Mouse (Mus musculus): ENCODE results near the gene Egfl7. TPM values are rescaled to one million over a fixed set of nuclear protein-coding genes. Genes with fewer than 3 reads are reported as not detected.

Gene Egfl7
- polyA plus RNA-seq (2015; fragmentation: Illumina TruSeq; extraction: RNeasy Lipid Tissue Mini Kit (QIAGEN cat#74804); ENCODE audit: insufficient read depth, low read depth, low replicate concordance), result 141 TPM

DNA sequence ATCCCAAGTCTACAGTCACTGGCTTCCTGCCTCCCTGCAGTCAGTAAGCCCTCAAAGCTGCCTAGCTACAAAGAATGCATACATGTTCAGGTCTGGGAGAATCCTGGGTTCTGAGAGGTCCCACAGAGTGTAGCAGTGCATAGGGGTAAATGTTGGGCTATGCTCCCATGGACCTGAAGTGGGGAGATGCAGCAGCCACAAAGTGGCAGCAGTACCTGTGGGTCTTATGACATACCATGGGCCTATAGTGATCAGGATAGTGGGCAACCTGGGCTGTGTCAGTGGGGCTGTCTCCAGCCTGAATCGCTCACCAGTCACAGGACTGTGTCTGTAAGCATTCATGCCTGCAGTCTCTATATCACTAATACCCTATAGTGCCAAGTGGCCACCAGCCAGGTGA lies at the start of gene Egfl7:
TSS of gene Egfl7 (plus strand) at position 301 of the 400 bp plus-strand sequence.

DNA sequence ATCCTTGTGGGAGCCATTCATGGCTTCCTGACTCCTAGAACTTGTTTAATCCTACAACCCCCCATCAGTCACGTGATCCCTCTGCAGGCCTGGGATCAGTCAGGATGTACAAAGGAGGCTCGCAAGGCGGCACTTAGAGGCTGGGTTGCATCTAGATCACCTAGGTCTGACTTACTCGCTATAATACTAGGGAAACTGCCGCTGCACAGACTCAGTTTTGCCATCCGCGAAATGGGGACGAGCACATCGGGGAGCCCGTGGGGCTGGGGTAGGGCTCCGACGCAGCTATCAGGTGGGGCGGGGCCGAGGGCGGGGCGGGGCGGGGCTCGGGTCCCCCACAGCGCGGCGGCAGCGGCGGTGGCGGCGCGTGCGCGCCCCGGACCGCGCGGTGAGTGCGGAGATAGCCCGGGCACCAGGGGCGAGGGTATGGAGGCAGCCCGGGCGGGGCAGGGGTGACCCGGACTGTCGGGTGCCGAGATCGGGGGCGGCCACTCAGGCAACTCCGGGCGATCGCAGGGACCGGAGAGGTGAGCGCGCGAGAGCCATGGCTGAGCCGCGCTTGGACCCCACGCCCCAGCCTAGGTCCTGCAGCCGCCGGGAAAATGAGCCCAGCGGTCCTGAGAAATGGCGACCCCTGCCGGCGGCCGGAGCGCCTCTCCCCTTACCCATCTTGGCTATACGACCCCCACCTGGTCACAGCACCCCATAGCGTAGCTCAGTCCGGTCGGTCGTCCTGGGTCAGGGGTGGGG lies 6.7 kb downstream of the Egfl7 start, which contains the start of gene Gm20532:
TSS of gene Gm20532 (plus strand) at position 346 of the 750 bp plus-strand sequence.

DNA sequence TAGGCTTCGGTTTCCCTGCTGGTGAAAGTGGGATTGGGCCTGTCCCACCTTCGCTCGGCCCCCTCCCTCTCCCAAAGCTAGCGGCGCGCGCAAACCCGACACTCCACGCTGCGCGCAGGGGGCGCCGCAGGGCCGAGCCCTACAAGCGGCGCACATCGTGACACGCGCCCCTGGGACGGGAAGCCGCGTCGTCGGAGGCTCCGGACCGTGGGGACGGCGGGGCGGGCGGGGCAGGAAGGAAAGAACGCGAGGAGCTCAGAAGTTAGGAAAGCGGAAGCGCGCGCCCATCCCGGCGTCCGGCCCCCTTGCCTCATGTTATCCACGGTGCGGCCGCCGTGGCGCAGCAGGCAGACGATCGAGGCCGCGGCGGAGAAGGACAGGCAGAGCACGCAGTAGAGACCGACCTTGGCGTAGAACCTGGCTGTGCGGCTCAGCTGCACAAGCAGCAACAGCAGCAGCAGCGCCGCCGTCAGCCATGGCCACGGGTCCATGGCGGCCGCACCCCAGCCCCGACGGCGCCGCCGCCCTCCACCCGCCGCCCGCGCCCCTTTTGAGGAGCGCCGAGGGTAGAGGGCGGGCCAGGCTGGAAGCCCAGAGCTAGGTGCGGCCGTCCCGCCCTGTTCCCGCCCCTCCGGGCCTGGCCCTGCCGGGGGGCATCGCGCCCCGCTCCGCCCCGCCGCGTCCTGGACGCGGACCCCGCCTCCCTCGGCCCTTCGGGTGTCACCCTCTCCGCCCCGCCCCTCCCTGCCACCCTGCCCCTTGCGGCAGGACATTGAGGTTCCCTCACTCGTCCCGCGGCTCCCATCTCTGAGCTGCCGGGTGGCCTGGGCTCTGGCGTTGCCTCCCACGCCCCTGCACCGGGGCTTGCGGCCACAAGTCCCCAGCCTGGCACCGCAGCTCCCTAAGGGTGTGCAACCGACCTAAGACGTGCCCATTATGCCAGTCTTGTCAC lies 24.2 kb downstream of the Egfl7 start, which contains the start of gene Agpat2:
TSS of gene Agpat2 (minus strand) at position 698 of the 952 bp plus-strand sequence.

DNA sequence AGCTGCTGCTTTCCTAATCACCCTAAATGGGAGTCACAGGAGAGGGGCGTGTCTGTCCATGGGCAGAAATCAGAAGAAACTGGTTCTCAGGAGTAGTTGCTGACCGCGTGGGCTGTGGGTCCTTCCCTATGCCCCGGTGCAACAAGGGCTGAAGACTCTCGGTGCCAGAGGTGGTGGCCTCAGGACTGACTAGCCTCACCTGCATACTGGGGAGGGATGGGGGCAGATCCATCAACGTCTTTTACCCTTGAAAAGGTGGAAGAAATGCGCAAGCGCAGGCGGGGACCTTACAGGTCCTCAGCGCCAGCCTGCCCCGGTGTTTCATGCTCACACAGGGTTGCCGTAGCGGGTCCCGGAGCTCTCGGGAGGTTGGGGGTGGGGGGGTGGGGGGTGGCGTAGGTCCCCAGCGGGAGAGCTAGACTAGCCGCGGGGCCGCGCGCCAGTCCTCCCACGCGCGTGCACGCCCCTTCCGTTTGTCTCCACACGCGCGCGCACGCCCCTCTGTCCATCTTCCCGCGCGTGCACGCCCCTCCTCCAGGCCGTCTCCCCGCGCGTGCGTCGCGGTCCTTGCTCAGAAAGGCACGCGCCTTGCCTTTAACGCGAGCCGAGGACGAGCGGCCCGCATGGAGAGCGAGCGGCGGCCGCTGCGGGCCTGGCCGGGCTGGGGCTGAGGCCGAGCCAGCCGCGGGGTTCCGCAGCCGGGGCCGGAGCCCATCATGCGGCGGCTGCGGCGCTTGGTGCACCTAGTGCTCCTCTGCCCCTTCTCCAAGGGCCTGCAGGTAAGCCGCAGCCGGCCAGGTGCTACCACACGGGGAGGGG lies 48.3 kb downstream of the Egfl7 start, which contains the start of gene Fam69b:
TSS of gene Fam69b (plus strand) at position 537 of the 819 bp plus-strand sequence.

Other genes with a start within 250 kb of the Egfl7 start
- 4.9 TPM for gene Dnlz, start 227.9 kb upstream of the Egfl7 start, polyA plus RNA-seq (2015; fragmentation: Illumina TruSeq; extraction: RNeasy Lipid Tissue Mini Kit (QIAGEN cat#74804); ENCODE audit: insufficient read depth, low read depth, low replicate concordance)
- gene Card9, start 219.1 kb upstream of the Egfl7 start, polyA plus RNA-seq (2015; fragmentation: Illumina TruSeq; extraction: RNeasy Lipid Tissue Mini Kit (QIAGEN cat#74804); ENCODE audit: insufficient read depth, low read depth, low replicate concordance), result 1.7 TPM
- 22.5 TPM for gene Snapc4, start 199.4 kb upstream of the Egfl7 start, polyA plus RNA-seq (2015; fragmentation: Illumina TruSeq; extraction: RNeasy Lipid Tissue Mini Kit (QIAGEN cat#74804); ENCODE audit: insufficient read depth, low read depth, low replicate concordance)
- 38.2 TPM for gene Entr1, start 190.7 kb upstream of the Egfl7 start, polyA plus RNA-seq (2015; fragmentation: Illumina TruSeq; extraction: RNeasy Lipid Tissue Mini Kit (QIAGEN cat#74804); ENCODE audit: insufficient read depth, low read depth, low replicate concordance)
- gene Pmpca, start 190.7 kb upstream of the Egfl7 start, polyA plus RNA-seq (2015; fragmentation: Illumina TruSeq; extraction: RNeasy Lipid Tissue Mini Kit (QIAGEN cat#74804); ENCODE audit: insufficient read depth, low read depth, low replicate concordance), result 14.2 TPM
- gene Inpp5e, start 170.8 kb upstream of the Egfl7 start, polyA plus RNA-seq (2015; fragmentation: Illumina TruSeq; extraction: RNeasy Lipid Tissue Mini Kit (QIAGEN cat#74804); ENCODE audit: insufficient read depth, low read depth, low replicate concordance), result 4.4 TPM
- gene Sec16a, start 134.8 kb upstream of the Egfl7 start, polyA plus RNA-seq (2015; fragmentation: Illumina TruSeq; extraction: RNeasy Lipid Tissue Mini Kit (QIAGEN cat#74804); ENCODE audit: insufficient read depth, low read depth, low replicate concordance), result 18.6 TPM
- gene Notch1, start 63.4 kb upstream of the Egfl7 start, polyA plus RNA-seq (2015; fragmentation: Illumina TruSeq; extraction: RNeasy Lipid Tissue Mini Kit (QIAGEN cat#74804); ENCODE audit: insufficient read depth, low read depth, low replicate concordance), result 9.8 TPM
- gene Gm20532, start 6.6 kb downstream of the Egfl7 start, polyA plus RNA-seq (2015; fragmentation: Illumina TruSeq; extraction: RNeasy Lipid Tissue Mini Kit (QIAGEN cat#74804); ENCODE audit: insufficient read depth, low read depth, low replicate concordance), result not detected
- gene Agpat2, start 24.4 kb downstream of the Egfl7 start, polyA plus RNA-seq (2015; fragmentation: Illumina TruSeq; extraction: RNeasy Lipid Tissue Mini Kit (QIAGEN cat#74804); ENCODE audit: insufficient read depth, low read depth, low replicate concordance), result 12.9 TPM
- 1.4 TPM for gene Fam69b, start 48.4 kb downstream of the Egfl7 start, polyA plus RNA-seq (2015; fragmentation: Illumina TruSeq; extraction: RNeasy Lipid Tissue Mini Kit (QIAGEN cat#74804); ENCODE audit: insufficient read depth, low read depth, low replicate concordance)
- gene Lcn4, start 91.3 kb downstream of the Egfl7 start, polyA plus RNA-seq (2015; fragmentation: Illumina TruSeq; extraction: RNeasy Lipid Tissue Mini Kit (QIAGEN cat#74804); ENCODE audit: insufficient read depth, low read depth, low replicate concordance), result not detected

Data from pancreas, adult 10 weeks (tissue).